Mouse (Mus musculus): ENCODE data around the gene Arhgap19.

DNA sequence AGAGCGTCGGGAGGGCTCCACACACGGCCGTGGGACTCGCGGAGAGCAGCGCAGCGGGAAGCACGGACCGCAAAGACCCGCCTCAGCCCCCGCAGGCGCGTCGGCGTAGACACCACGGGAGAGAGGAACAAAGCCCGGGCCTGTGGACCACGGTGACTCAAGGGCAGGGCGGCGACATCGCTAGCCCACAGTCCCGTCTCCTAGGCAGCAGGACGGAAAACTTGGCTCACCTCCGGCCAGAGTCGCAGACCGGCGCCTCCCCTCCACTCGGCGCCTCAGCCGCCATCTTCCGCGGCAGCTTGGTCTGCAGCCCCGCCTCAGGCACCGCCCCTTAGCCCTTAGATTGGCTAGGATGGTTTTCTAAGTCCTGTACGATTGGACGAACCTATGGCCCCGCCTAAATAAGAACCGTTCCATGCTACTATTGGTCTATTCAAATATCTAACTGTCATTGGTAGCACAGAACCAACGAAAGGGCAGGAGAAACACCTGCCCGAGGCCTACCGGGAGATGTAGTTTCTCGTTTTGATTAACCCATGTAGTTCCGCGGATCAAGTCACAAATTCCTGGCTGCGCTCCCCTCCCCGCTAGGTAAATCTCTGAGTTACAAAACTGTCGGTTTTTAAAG is at the start of gene Arhgap19:
- TF ChIP-seq CTCF (IDR thresholded peaks at IDR 0.05; ENCODE audit: low read depth) (no peak), EP300 (IDR thresholded peaks at IDR 0.05; ENCODE audit: low read depth) (no peak; the same call in 1 of the 2 replicates)
